Mouse (Mus musculus) thymus, adult 2 months (tissue): ENCODE measurements at regions not wholly inside any gene's neighbourhood (a gene's known extent, or its start where the extent isn't known, plus 50 kb on each side); places are given as distances from the start of the nearest gene placed in this dataset.
"Not testable (repeated sequence)": the region's sequence is repeated elsewhere in the genome, so short reads cannot be mapped to it uniquely, and the experiment has no call there.

Experiments used
- CTCF ChIP-seq: fragments of 200-500 bp; IDR thresholded peaks from 2 replicates; pipeline ENCODE4 v1.5.1; 2012; ENCODE audit warnings: mild to moderate bottlenecking, control low read depth, low read length, moderate library complexity, borderline replicate concordance; ENCODE audit not compliant: control insufficient read depth, poor library complexity, insufficient read depth; ENCODE audit errors: extremely low read depth
- POLR2A ChIP-seq: fragments of 200-500 bp; IDR thresholded peaks from 2 replicates; pipeline ENCODE4 v1.6.1; 2012; ENCODE audit warnings: mild to moderate bottlenecking, low read length, control low read depth, moderate library complexity; ENCODE audit not compliant: control insufficient read depth, poor library complexity, insufficient read depth; ENCODE audit errors: extremely low read depth

DNA sequence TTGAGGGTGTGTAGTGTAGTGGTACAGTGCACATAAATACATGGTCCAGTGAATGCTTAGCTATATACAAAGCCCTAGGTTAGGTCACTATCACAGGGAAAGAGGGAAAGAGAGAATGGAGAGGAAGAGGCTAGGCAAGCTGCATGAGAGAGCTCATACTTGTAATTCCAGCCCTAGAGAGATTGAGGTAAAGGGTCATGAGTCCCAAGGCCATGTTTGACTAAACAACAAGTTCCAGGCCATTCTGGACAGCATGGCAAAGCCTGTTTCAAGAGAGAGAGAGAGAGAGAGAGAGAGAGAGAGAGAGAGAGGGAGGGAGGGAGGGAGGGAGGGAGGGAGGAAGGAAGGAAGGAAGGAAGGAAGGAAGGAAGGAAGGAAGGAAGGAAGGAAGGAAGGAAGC, 131.9 kb upstream of the Arx start:
- not testable (repeated sequence) for TF ChIP-seq POLR2A, CTCF
